Mouse (Mus musculus) liver, adult 2 months (tissue): ENCODE measurements at regions not wholly inside any gene's neighbourhood (a gene's known extent, or its start where the extent isn't known, plus 50 kb on each side); places are given as distances from the start of the nearest gene placed in this dataset.
A peak's percentile ranks its signal among the peaks of the same experiment; 100 is the strongest.

Experiments used
- DNase-seq: peaks from one replicate; pipeline ENCODE4 v3.0.0-alpha.2; 2011; ENCODE audit warnings: low read depth, low spot score; ENCODE audit errors: extremely low read depth
- H3K27ac ChIP-seq: fragments of 200-500 bp; replicated peaks from 2 replicates; pipeline ENCODE4 v1.5.1; 2012; ENCODE audit warnings: low read depth, mild to moderate bottlenecking, control low read depth, inconsistent platforms, low read length; ENCODE audit not compliant: insufficient read depth
- H3K27me3 ChIP-seq: fragments of 200-500 bp; 2 replicates; pipeline ENCODE4 v1.6.1; 2012; ENCODE audit warnings: mild to moderate bottlenecking, moderate library complexity, low read length, inconsistent platforms; ENCODE audit not compliant: control insufficient read depth, insufficient read depth
- H3K36me3 ChIP-seq: fragments of 200-500 bp; 2 replicates; pipeline ENCODE4 v1.6.1; 2012; ENCODE audit warnings: low read length, inconsistent platforms; ENCODE audit not compliant: control insufficient read depth, insufficient read depth
- H3K4me1 ChIP-seq: fragments of 200-500 bp; 2 replicates; pipeline ENCODE4 v1.6.1; 2011; ENCODE audit warnings: low read length; ENCODE audit not compliant: control insufficient read depth, insufficient read depth
- H3K4me3 ChIP-seq: fragments of 200-500 bp; 2 replicates; pipeline ENCODE4 v1.5.1; 2011; ENCODE audit warnings: low read depth, mild to moderate bottlenecking, control low read depth, low read length, moderate library complexity; ENCODE audit not compliant: insufficient read depth
- H3K79me2 ChIP-seq: fragments of 200-500 bp; 2 replicates; pipeline ENCODE4 v1.6.1; 2012; ENCODE audit warnings: inconsistent platforms, mild to moderate bottlenecking, low read length, moderate library complexity; ENCODE audit not compliant: control insufficient read depth, insufficient read depth
- H3K9ac ChIP-seq: fragments of 200-500 bp; 2 replicates; pipeline ENCODE4 v1.6.1; 2012; ENCODE audit warnings: low read depth, mild to moderate bottlenecking, control low read depth, inconsistent platforms, low read length
- CTCF ChIP-seq: fragments of 200-500 bp; IDR thresholded peaks from 2 replicates; pipeline ENCODE4 v1.5.1; 2011; ENCODE audit warnings: low read depth, low read length, control low read depth
- POLR2A ChIP-seq: fragments of 200-500 bp; IDR thresholded peaks from 2 replicates; pipeline ENCODE4 v1.6.1; 2011; ENCODE audit warnings: low read length, control low read depth; ENCODE audit not compliant: insufficient read depth; ENCODE audit errors: extremely low read depth
- WGBS: fragments of 180-500 bp; shearing (Covaris S2); methylation state at CpG from one replicate; pipeline ENCODE4 v1.1.7; 2018; 5-methylcytosine and 5-hydroxymethylcytosine counted together

DNA sequence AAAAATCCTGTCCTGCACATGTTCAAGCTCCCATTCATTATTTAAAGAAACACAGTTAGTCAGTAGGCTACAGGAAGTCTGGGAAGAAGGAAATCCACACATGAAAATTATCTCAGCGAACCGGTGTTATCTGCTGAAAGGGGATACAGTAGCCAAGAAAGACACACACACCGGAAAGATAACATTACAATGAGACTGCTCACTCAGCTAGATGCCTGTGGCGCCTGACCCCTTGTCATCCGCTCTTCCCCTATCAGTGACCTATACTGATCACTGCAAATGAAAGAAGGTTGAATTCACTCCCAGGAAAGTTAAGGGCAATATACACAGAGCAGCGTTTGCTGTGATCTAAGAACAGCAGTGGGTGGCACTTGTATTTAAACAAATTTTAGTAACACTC lies 481.0 kb upstream of the Sox11 start:
- peak; percentile 13 for DNase-seq
- Histone ChIP-seq H3K27ac (no peak overlapping the region), H3K4me1 (peaks cover 2% of the 10 kb centered on the region; the same call in 1 of the 2 replicates), H3K4me3 (no peak overlapping the region), H3K9ac (no peak overlapping the region), H3K27me3 (no peaks in the 10 kb centered on the region), H3K79me2 (no peaks in the 10 kb centered on the region), H3K36me3 (no peaks in the 10 kb centered on the region)
- TF ChIP-seq POLR2A, result no peak
- no peak for TF ChIP-seq CTCF
- 62% methylated on average over 6 of the region's 6 CpGs for WGBS

DNA sequence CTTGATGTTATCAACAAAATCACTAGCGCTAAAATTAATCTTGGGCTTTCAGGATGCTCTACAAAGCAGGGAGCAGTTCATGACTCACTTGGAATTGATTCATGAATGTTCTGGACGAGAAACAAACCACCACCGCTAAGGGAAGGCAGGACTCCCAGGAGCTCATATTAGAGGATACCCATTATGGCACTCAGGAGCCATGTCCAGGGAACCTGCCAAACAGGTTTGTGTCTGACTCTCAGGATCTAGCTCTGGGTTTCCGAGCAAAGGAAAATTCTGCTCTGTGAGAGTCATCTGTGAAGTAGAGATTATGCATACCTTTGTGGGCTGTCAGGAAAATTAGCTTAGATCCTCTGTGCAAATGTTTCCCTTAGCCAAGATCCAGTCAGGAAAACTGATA lies 454.3 kb upstream of the Sox11 start:
- no peaks in the 10 kb centered on the region for H3K36me3 ChIP-seq
- no peaks in the 10 kb centered on the region for H3K4me1 ChIP-seq
- 69% methylated on average over 4 of the region's 4 CpGs for WGBS
- no peak overlapping the region for H3K4me3 ChIP-seq
- no peaks in the 10 kb centered on the region for H3K27me3 ChIP-seq
- no peak for DNase-seq
- no peaks in the 10 kb centered on the region for H3K79me2 ChIP-seq
- no peak overlapping the region for H3K9ac ChIP-seq
- no peak for TF ChIP-seq POLR2A
- TF ChIP-seq CTCF, result no peak
- H3K27ac ChIP-seq, result no peak overlapping the region

DNA sequence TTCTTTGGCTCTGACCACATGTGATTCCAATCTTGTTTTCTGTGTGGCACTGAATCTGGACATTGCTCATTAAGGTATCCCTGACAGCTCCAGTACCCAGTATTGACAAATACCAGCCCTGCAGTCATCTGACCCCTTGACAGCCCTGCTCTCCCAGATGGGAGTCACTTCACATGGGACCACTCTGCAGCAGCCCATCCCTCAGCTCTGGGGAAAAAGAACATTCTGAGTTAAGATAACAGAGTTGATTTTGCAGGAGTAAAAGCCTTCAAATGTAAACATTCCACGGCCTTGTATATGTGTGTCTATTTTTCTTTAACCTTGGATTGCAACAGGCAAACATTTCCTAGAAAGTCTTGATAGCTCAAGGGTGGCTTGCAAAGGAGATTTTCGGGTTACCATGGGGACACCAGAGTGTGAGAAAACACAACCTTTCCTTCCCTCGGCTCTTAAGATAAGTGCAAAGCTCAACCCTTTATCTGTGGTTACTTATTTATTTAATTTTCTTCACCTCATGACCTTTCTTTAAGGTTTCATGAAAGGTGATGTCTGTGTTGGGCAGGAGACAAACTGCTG lies 444.4 kb upstream of the Sox11 start:
- H3K4me1 ChIP-seq, result no peaks in the 10 kb centered on the region
- no peak overlapping the region for H3K27ac ChIP-seq
- no peaks in the 10 kb centered on the region for H3K79me2 ChIP-seq
- TF ChIP-seq POLR2A (no peak), CTCF (no peak)
- H3K4me3 ChIP-seq, result no peak overlapping the region
- no peaks in the 10 kb centered on the region for H3K27me3 ChIP-seq
- 15% methylated on average over 3 of the region's 3 CpGs for WGBS
- no peak for DNase-seq
- H3K36me3 ChIP-seq, result no peaks in the 10 kb centered on the region
- H3K9ac ChIP-seq, result no peak overlapping the region

DNA sequence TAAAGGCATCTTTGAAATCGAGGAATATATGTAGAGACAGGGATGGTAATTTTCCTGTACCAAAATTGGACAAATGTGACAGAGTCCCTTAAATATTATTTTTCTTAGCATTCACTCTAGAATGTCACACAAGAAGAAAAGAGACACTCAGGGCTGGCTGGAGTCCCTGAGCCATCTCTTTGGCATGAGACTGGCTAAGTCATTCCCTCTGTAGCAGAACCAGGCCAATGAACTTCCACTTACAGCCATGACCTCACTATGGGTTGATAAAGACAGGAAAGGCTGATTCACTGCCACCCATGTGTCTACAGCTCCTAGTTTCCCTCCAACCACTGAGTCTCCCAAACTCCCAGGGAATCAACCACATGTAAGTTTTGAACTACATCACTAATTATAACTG lies 438.4 kb upstream of the Sox11 start:
- H3K4me3 ChIP-seq, result no peak overlapping the region
- DNase-seq, result peak; percentile 4

DNA sequence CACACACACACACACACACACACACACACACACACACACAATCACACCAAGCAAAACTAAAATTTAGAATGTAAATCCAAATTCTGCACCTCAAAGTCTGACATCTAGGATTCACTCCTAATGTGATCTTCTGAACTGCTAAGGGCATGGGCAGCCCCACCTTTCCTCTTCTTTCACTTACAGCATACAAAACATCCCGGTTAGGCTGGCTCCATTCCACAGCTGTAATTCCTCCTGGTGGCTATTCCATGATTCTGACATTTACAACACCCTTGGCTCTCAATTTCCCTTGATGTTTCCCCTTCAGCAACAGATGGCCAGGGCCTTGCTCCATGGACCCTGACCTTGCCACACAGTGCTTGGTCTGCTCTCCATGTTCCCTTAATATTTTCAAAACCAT lies 423.6 kb upstream of the Sox11 start:
- no peak for TF ChIP-seq CTCF
- no peak for TF ChIP-seq POLR2A
- no peak overlapping the region for H3K9ac ChIP-seq
- no peaks in the 10 kb centered on the region for H3K4me1 ChIP-seq
- H3K4me3 ChIP-seq, result no peak overlapping the region
- H3K79me2 ChIP-seq, result no peaks in the 10 kb centered on the region
- H3K27ac ChIP-seq, result no peak overlapping the region
- DNase-seq, result no peak
- no peaks in the 10 kb centered on the region for H3K27me3 ChIP-seq
- 74% methylated on average over 1 of the region's 1 CpGs for WGBS
- no peaks in the 10 kb centered on the region for H3K36me3 ChIP-seq

More for the DNA sequence above, 438.4 kb upstream of the Sox11 start:
- Histone ChIP-seq H3K27ac (no peak overlapping the region), H3K79me2 (no peaks in the 10 kb centered on the region), H3K4me1 (no peaks in the 10 kb centered on the region), H3K36me3 (no peaks in the 10 kb centered on the region), H3K27me3 (no peaks in the 10 kb centered on the region), H3K9ac (no peak overlapping the region)
- TF ChIP-seq CTCF (no peak), POLR2A (no peak)
- 76% methylated on average over 1 of the region's 1 CpGs for WGBS

DNA sequence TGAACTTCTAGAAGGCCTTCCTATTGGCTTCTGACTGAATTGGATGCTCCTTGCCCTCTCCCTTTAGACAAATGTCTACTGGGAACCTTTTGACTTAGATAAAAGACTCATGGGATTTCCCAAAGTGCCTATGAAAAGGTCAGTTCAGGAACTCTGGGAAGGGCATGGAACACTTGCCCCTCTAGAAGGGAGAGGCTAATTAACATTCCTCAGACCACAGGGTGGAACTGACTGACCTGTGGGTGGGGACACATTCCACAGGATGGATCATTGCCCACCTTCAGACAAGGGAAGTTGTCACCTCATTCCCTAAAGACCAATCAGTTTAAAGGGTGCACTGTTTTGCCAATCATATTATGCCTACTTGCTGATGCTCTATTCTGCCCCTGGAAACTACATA lies 416.6 kb upstream of the Sox11 start:
- Histone ChIP-seq H3K36me3 (no peaks in the 10 kb centered on the region), H3K27ac (no peak overlapping the region), H3K4me1 (no peaks in the 10 kb centered on the region), H3K79me2 (no peaks in the 10 kb centered on the region), H3K27me3 (no peaks in the 10 kb centered on the region), H3K4me3 (no peak overlapping the region), H3K9ac (no peak overlapping the region)
- TF ChIP-seq CTCF (no peak), POLR2A (no peak)
- no peak for DNase-seq
